Mouse (Mus musculus): ENCODE results near the gene Zmynd15.

- TF ChIP-seq POLR2A (IDR thresholded peaks at IDR 0.05; ENCODE audit: low read depth, low read length) (no peak), CTCF (IDR thresholded peaks at IDR 0.05; ENCODE audit: borderline replicate concordance, insufficient read depth, low read length) (no peak)
Measured at GRCm38 (mm10) chr11:70511825-70512224, 52.6 kb downstream of the Zmynd15 start.
